Mouse (Mus musculus) brain, embryonic 18.5 days (tissue): ENCODE measurements around the gene Akr1c14.
"Not testable (repeated sequence)": the region's sequence is repeated elsewhere in the genome, so short reads cannot be mapped to it uniquely, and the experiment has no call there.

Experiments
- DNase-seq: peaks from one replicate; pipeline ENCODE4 v3.0.0-alpha.2; 2012; ENCODE audit warnings: low read depth, low spot score

Akr1c14 gene

GRCm38 (mm10) chr13:4048719-4049118 lies at the start of gene Akr1c14:
Gene Akr1c14, plus strand, starts transcription at chr13:4049011.
- no peak for DNase-seq

- DNase-seq: no peak
Observed at GRCm38 (mm10) chr13:4001687-4002086, 47.1 kb upstream of the Akr1c14 start.

GRCm38 (mm10) chr13:4010784-4011183 lies 38.0 kb upstream of the Akr1c14 start:
- DNase-seq: no peak

GRCm38 (mm10) chr13:4013811-4014210 lies 35.0 kb upstream of the Akr1c14 start:
- no peak for DNase-seq

GRCm38 (mm10) chr13:4029897-4030296 lies 18.9 kb upstream of the Akr1c14 start:
- no peak for DNase-seq

GRCm38 (mm10) chr13:4032512-4032911 lies 16.3 kb upstream of the Akr1c14 start:
- no peak for DNase-seq

GRCm38 (mm10) chr13:4035052-4035451 lies 13.8 kb upstream of the Akr1c14 start:
- DNase-seq: no peak

GRCm38 (mm10) chr13:4046113-4046512 lies 2.7 kb upstream of the Akr1c14 start:
- no peak for DNase-seq

GRCm38 (mm10) chr13:4046841-4047240 lies 2.0 kb upstream of the Akr1c14 start:
- no peak for DNase-seq

GRCm38 (mm10) chr13:4048226-4048625 lies 585 bp upstream of the Akr1c14 start:
- no peak for DNase-seq

- DNase-seq: no peak
Observed at GRCm38 (mm10) chr13:4049655-4050054, 844 bp downstream of the Akr1c14 start.

- DNase-seq: no peak
Observed at GRCm38 (mm10) chr13:4055450-4055849, 6.6 kb downstream of the Akr1c14 start.

- no peak for DNase-seq
Observed at GRCm38 (mm10) chr13:4056211-4056610, 7.4 kb downstream of the Akr1c14 start.

GRCm38 (mm10) chr13:4058239-4058638 lies 9.4 kb downstream of the Akr1c14 start:
- not testable (repeated sequence) for DNase-seq

GRCm38 (mm10) chr13:4059363-4059762 lies 10.6 kb downstream of the Akr1c14 start:
- no peak for DNase-seq

GRCm38 (mm10) chr13:4060214-4060730 lies 11.5 kb downstream of the Akr1c14 start:
- DNase-seq: no peak

- DNase-seq: no peak
Observed at GRCm38 (mm10) chr13:4076517-4077435, 28.0 kb downstream of the Akr1c14 start.

- no peak for DNase-seq
Observed at GRCm38 (mm10) chr13:4079876-4080275, 31.1 kb downstream of the Akr1c14 start.

- DNase-seq: no peak
Observed at GRCm38 (mm10) chr13:4101691-4102090, 52.9 kb downstream of the Akr1c14 start.

GRCm38 (mm10) chr13:4102721-4103120 lies 53.9 kb downstream of the Akr1c14 start:
- DNase-seq: no peak

- peak; percentile 16 for DNase-seq
Observed at GRCm38 (mm10) chr13:4110281-4111188, 61.7 kb downstream of the Akr1c14 start.
